Mouse (Mus musculus): ENCODE measurements around the gene Hsd11b1.
"Not testable (repeated sequence)": the region's sequence is repeated elsewhere in the genome, so short reads cannot be mapped to it uniquely, and the experiment has no call there.

Hsd11b1 gene

DNA sequence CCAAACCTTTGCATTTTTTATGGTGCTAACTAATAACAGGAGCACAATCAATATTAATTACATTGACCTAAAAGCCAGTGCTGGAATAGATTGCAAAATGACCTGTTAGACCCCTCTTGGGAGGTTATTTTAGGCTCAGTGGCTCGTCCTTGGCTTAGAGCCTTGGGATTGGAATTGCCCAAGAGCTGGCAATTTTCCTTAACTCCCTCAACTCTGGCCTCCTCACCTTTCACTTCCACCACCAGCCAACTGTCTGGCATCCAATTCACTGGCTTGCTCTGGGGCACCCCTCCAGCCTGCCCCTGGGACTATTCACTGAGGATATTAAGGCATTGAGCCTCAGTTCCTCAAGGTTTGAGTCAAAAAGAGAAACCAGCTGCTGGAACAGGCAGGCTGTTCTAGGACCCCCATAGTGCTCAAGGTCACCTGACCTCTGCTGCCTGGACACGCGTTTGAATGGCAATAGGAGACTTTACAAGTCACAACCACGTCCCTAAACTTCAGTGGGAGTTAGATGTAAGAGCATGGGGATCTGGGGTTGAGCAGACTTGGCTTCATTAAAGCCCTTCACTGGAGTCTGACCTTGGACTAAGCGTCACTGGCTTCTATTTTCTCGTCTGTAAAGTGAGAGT is 14.7 kb upstream of the Hsd11b1 start:
- DNase-seq: no peak

DNA sequence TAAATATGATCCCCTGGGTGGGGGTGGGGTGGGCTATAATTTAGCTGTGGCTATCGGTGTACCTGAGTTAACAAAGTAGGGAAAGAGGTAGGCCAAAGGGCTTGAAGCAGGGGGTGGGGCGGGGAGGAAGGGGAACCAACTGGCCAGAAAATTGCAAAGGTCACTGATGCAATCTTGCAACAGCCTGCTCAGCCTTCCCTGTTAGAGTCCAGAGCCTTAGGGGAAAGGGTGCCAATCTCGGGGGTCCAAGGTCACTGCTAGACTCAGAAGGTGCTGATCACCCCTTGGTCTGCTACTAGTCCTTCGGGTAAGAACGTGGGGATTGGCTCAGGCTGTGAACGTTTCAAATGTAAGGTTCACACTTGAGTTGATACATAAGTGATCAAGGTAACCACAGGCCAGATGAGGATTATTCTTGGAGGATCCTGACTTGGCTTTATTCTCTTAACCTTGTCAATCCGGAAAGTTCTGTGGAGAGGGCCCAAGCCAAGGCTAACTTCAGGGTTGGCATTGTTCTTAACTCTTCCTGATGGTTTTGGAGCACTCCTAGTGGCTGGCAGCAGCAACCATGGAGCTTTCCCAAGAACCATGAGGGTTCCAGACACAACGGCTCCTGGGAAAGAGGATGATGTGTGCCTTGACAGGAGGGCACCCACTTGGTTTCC is 10.7 kb upstream of the Hsd11b1 start:
- no peak for DNase-seq

DNA sequence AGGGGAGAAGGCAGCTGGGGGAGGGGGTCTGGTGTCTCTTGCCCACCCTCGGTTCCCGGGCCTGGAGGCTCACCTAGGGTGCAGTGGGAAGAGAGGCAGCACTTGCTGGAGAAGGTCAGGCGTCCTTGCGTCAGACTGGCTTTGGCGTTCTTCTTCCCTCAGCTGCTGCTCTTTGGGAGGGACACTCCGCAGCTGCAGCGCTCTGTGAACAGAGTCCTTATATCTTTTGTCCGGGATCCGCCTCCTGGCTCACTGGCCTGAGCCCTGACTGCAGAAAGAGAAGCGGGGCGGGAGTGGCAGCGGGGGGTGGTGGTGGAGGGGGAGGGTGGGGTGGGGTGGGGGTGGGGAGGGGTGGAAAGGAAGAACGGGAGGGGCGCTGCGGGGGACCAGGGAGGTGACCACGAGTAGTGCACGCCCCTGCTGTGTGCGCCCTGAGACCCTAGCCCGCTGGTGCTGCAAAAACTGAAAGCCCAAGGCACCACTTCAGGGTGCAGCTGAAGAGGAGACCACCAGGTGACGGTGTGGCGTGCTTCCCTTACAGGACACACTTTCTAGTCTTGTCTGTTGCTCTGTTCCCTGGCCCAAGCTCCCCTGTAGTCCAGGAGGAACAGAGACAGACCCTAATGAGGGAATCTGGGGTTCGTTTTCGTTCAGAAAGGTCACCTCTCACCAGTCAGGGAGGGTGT is 9.2 kb upstream of the Hsd11b1 start, which contains the start of gene G0s2:
TSS of gene G0s2 (minus strand) at position 302 of the 686 bp plus-strand sequence.
- peak; percentile 52 for DNase-seq

DNA sequence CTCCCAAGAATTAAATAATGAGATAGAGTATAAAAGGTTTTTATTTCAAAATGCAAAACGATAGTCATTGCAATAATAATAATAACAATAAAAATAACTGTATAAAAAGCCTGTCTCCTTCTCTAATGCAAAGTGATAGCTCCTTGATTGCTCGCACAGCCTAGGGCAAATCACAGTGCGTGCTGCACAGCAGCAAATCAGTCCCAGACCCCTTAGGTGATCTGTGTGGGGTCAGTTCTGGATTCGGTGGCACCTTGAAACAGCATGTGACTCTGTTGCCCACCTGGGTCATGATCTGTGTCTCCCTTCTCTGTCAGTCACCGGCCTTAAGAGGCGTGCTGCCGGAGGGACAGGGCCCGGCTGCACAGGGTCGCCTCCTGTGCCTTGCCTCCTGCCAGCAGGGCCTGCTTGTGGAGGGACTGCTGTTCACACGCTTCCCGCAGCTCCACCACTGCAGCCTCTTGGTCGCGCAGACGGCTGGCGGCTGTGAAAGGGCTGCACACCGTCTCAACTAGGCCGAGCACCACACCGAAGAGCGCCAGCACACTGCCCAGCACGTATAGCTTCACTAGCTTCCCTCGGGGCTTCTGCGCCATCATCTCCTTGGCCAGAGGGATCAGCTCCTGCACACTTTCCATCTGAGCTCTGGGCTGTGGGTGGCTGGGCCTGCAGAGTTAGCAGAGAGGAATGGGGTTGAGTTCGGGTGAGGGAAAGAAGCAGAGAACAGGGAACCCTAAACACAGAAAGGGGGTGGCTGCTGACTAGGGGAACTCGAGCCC is 8.5 kb upstream of the Hsd11b1 start:
- DNase-seq: peak; percentile 19

DNA sequence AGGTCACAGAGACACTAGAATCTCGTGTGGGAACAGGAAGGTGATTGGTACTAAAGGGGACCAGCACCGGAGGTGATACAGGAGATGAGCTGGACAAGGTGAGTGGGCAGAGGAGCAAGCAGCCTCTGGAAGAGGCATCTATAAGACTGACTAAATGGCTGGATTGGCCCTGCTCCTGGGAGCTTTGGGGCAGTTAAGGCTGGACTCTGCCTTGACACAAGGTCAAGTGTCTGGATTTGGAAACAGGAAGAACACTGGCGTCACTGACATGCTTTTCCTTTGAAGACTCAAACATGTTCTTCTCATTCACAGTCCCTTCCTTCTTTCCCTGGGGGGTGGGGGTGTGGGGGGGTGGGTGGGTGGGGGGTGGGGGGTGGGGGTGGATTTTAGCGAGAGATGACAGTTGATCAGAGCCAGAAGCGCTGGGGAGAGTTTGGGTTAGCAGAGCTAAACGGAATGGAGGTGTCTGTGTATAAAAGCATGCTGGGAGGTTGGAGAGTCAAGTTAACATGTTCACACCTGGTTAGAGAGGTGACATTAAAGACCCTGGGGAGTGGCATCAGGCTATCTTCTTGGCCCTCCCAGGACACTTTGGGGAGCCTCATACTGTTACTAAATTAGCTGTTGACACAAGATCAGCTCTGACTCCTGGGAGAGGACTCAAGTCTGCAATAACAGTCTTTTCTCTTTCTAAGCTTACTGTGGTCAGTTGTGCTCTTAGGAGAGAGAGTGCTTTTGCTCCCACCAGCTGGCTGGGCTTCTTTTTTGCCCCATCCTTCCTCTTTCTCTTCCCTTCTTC is 7.3 kb upstream of the Hsd11b1 start:
- no peak for DNase-seq

DNA sequence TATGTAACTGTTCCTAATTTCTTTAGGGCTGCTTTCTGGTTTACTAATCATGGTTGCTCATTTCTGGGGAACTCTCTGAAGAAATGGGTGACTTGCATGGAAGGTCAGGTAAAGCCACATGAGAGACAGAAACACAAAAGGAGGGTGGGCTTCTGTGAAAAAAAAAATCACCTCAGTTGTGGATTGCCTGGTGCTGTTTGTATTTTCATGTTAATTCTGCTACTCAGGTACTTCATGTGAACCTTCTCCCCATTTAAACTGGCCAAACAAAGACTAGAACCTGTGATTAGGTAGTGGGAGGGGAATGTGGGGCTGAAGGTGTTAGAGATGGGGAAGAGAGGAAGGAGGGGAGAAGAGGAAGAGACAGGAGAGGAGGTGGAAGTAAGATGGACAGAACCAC is 1.9 kb upstream of the Hsd11b1 start:
- DNase-seq: no peak

DNA sequence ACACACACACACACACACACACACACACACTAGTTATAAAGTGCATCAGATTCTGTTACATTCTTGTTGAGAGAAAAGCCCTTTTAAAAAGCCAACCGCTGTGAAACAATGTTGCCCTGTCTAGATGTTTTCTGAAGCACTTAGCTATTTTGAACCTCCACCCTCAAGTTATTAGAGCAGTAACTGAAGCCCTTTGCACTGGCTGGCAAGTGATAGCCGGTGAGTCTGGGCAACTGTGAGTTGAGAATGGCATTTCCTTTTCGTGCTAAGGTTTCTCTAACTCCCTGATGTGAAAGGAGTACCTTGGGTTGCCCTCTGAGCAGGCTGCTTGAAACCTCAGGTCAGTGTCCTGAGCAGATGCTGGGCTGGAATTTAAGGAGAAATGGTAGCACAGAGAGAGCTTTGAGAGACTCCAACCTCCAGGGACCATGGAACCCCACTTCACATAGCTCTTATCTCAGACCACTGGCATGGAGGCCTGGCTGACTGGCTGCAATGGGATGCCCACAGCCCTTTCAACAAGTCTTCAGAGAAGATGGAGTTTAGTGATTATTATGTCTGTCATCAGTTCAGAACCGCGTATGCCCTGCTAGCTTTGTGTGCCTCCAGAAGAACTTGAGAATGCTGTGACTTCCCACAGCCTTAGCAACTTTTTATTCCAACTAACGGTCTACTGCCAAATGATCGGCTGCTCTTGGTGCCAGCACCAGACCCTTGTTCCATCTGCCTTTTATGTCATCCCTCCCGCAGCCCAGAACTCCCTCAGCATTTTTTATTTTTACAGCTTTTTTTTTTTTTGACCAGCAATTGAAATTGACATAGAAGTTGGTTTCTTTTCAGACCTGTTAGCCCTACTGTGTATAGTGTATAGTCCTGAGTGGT is 608 bp downstream of the Hsd11b1 start:
- DNase-seq: no peak

DNA sequence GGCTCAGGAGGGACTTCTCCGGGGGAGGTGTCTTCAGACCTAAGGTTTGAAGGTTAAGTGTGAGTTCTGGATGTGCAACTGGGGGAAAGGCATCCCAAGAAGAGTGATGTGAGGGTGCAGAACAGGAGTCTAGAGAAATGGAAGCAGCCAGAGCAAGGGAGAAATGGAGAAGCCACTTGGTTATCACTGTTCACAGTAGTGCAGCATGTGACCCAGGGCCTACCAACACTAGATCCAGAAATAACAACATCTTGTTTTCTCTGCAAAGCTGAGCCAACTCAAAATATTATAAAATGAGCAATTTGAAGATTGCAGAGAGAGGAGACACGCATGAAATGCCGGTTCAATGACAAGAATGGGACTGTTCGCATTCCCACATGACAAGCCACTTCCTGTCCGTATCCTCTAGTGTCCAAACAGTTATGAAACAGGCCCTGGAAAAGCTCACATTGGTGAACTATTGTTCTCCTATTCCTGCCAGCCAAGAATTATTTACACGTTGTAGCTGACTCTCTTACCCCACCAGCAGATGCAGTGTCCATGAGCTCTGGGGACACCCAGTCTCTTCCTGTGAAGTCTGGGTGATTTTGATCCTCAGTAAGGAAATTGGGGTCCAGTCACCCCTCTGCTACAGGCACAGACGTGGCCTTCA is 1.9 kb downstream of the Hsd11b1 start:
- no peak for DNase-seq

DNA sequence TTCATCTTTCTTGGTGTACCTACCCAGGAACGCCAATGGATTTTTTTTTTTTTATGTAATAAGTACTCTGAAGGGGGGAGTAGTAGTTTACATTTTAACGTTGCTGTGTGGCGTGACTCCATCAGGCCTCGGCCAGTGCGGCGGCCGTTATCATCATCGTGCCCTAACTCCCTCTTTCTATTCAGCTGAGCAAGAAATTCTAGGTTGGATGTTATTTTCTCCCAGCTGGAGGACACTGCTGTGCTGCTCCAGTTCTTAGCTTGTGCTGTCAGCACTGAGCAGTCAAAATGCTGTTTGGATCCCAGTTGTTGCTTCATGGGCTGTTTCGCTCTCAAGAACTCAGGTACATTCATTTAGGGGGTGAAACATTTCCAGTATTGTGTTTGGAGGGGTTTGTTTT is 4.3 kb downstream of the Hsd11b1 start:
- DNase-seq: no peak

DNA sequence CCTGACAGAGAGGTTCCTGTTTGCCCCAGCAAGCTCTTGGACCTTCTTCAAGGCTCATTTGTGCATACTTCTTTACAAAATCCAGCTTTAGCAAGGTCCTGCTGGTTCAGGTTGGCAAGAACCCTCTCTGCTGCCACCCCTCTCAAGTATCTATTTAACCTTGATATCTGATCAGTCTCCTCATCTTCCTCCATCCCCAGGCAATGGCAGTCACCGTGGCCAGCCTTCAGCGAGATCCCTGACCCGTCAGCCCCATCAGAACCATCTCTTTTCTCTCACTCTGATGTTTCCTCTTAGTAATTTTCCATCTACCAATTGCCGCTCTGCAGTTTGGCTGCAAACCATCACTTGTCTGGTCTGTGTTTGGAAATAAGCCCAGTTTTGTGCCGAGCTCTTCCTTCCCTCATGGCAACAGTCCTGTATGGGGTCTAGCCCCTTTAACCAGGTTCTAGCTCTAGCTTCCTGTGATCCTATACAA is 7.2 kb downstream of the Hsd11b1 start:
- no peak for DNase-seq

DNA sequence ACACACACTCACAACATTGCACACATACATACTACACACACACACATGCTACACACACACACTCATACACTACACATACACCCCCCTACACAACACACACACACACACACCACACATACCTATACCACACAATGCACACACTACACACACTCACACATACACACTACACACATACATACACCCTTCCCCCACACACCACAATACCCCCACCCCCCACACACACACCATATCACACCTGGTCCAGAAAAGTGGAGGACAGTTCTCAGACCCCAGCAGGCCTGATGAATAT is 7.6 kb downstream of the Hsd11b1 start:
- DNase-seq: no peak

DNA sequence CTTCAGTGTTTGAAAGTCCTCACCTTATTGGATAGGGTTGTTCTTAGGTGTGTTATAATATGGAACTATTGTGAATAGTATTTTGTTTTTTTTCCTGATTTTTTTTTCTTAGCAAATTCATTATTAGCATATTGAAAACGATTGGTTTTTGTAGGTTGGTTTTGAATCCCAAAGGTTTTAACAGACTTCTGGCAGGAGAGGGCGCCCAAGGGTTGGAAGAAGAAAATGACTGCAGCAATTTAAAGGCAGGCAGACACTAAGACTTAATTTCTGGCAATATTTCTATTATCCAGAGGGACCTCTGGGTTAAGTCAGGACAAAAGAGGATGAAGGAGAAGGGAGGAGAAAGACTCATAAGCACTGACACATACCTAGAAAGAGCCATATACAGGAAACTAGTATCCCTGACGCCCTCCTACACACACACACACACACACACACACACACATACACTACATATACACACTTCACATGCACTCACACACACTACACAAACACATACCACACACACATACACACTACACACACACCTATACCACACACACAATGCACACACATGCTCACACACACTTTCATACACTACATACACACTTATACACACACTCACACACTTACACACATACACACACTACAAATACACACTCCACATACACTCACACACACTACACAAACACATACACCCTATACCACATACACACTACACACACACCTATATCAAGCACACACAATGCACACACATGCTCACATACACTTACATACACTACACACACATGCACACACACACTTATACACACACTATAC is 8.2 kb downstream of the Hsd11b1 start:
- peak; percentile 52 for DNase-seq

DNA sequence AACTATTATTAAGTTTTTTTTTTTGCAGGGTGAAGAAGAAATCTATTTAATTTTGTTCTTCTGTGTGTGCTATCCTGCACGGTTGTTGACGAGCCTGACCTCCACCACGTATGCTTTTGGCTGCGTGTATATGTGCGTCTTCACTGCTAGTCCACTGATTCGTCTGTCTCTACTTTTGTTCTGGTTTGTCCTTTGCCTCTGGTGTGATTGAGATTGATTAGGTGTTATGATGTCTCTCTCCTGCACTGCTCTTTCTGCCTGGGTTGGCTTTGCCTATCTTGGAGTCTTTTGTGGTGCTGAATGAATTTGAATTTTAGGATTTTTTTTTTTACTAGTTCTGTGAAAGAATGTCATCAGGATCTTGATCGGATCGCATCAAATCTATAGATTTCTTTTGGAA is 8.8 kb downstream of the Hsd11b1 start:
- DNase-seq: no peak

DNA sequence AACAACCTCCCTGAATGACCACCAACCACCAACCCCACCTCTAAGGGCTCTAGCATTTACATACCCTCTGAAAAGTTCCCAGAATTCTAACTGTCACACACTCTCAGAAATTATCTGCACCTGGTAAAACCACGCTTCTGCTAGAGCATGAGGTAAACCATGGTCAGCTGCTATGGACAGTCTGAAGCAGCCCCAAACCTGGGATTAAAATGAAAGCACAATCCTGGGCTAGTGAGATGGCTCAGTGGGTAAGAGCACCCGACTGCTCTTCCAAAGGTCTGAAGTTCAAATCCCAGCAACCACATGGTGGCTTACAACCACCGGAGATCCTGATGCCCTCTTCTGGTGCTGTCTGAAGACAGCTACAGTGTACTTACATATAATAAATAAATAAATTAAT is 10.0 kb downstream of the Hsd11b1 start:
- not testable (repeated sequence) for DNase-seq

DNA sequence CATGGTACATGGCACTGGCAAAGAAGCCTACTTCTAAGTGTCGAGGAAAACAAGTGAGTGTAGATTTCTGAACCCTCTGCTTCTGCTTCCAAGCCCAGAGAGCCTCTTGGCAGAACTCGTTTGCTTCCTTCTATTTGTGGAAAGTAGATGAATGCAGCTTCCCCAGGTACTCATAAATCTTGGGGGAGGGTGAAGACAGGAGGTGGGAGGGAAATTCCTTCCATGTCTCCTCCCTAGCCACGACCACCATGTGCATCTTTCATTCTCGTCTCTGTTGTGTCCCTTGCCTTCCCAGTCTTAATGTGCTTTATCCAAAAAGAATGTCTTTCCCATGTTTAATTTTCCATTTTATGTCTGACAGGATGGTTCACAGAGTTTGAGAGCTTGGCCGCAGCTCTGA is 11.3 kb downstream of the Hsd11b1 start:
- no peak for DNase-seq

DNA sequence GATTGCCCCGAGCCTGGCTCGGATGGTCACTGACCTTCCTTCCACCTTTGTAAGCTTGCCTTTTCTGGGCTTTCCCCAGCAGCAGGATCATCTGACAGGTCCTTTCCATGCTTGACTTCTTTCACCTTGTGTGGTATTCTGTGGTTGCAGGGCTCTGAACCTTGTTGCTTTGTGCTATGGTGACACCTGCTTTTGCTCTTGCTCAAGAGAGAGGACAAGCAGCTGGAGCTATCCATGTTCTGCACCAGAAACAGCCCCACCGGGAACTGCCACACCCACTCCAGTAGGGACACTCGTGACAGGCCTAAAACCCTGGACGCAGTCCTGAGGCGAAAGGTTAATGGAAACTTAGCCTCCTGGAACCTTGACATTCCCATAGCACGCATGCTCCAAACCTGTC is 12.5 kb downstream of the Hsd11b1 start:
- no peak for DNase-seq

DNA sequence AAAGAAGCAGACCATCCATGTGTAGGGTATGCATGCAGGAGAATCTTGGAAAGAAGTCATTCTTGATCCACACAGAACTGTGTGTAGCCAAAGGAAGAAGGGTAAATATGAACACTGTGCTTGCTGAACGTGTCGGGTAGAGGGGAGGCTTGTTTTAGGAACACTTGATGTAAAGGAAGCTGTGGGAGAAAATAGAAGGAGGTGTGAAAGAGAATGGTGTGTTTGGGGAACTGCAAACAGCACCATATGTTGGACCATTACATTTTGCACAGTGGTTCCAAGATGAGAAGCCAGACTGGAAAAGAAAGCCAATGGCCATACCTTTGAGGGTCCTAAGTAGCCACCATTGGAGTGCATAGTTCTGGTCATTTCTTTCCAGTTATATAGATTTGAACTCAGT is 13.8 kb downstream of the Hsd11b1 start:
- DNase-seq: no peak

DNA sequence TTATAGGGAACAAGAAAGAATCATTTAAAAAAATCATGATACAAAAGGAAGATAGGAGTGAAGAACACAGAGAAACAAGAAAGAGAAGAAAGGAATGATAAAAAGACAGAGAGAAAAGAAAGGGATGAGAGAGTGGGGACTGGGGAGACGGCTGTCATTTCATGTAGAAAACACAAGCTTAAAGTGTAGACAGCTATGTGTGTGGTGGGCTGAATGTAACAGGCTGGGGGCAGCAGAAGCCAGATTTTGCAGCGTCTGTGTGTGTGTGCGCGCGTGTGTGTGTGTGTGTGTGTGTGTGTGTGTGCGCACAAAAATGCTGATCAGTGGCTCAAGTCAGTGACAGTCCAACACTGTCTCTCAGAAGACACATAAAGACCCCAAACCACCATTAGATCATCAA is 19.6 kb downstream of the Hsd11b1 start:
- no peak for DNase-seq

DNA sequence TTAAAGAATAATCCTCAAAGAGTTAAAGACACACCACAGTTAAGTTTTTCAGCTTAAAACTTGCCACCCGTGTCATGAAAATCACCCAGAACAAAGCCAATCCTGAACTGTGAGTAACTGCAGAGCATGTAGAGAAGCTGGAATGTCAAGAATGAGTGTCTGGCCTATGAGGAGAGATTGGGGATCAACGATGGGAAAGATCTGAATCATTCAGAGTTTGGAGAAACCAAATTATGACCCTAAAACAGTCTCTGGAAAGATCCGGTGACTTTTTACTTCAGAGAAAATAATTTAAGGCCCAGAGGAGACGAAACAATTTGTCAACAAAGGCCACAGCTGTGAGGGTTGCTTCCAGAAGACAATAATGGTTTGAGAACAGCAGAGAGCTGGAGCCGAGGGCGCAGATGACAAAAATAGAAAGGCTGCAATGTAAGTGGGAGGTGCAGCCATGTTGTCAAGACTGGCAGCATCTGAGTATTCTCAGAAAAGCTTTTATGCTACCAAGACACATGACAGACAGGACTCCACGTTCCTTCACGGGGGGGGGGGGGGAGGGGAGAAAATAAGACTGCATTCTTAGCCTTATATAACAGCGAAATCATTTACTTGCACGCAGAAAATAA is 20.2 kb downstream of the Hsd11b1 start:
- no peak for DNase-seq

DNA sequence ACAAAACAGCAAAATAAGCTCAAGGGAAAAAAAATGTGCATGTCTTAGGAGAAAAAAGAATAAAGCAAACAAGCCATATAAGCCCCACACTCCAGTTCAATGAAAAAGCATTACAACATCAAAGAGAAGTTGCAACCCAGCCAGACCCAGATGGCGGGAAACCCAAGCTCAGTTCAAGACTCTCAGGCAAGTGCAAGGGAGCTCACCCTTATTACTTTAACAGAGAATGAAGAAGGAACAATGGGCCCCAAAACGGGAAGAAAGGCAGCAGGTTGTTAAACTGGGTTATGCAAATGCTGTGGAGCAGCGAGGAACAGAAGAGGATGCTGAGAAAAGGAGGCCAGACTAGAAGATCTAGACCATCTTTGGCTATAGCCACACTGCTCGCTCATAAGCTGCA is 21.0 kb downstream of the Hsd11b1 start:
- DNase-seq: no peak

Data from right cerebral cortex, postnatal 25 days (tissue).